Mouse (Mus musculus) gonadal fat pad, adult 2 months (tissue): ENCODE measurements at regions not wholly inside any gene's neighbourhood (a gene's known extent, or its start where the extent isn't known, plus 50 kb on each side); places are given as distances from the start of the nearest gene placed in this dataset.

Experiments
- DNase-seq: peaks from one replicate; pipeline ENCODE4 v3.0.0-alpha.2; 2012; ENCODE audit warnings: low read depth

DNA sequence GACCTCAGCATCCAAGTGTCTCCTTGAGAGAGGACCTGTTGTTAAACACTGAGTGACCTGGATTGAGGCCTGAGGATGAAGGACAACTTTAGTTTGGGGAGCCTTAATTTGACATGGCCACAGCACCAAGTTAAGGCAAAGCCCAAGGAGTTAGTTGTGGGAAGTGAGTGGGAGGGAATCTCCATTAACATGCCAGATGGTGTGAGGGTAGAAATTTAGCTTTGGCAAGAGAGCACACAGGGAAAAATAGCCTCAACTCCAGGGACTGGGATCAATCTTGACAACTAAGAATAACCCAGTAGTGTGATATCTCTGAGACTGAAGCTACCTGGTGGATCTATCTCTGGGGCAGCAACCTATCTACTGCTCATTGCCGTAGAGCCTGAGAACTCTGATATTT, 105.4 kb downstream of the Ahr start:
- DNase-seq: no peak

DNA sequence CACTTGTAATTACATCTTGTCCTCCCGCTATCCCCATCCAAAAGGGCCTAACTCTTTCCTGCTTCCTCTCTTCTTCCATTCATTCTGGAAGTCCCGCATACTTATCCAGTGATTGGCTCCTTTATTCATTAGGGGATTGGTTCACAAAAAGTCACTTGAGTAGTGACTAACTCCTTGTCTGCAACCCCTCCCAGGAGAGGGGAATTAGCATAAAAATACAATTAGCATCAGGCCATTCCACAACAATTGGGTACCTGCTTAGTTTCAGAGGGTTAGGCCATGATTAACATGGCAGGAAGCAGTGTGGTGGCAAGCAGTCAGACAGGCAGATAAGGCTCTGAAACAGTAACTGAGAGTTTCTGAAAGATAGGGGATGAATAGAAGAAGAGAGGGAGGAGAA, 115.6 kb downstream of the Ahr start:
- no peak for DNase-seq

DNA sequence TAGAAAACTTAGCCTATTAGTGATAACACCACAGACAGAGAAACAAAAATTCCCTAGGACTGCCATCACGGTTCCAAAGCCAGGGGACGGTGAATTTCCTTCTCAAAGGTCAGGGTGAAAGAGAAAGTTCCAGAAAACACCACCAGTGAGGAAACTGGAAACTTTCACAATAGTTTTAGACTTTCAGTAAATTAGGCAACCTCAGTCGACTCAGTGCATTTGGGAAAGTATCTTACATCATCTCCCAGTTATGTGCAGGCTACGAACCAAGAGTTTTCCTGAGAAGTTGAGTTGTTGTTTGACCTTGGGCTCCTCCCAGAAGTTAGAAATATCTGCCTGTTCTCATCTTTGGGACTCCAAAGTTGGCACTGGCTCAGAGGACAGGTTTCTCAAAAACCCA, 116.9 kb downstream of the Ahr start:
- DNase-seq: peak; percentile 5

DNA sequence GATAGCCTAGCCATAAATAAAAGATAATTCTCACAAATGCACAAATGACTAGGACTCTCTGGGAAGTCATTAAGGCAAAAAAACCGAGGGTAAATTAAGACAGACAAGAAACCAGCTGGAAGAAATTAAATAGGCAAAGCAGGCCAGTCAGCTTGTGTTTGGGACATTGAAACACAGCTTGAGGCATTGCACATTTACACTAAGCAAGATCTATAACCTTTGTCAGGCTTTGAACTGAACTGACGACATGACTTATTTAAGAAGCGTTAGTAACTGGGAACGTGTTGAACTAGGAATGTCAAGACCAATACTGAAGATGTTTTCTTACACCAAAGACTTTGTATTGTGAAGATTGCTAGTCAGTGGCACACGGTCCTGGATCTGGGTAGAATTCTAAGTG, 118.3 kb downstream of the Ahr start:
- no peak for DNase-seq

DNA sequence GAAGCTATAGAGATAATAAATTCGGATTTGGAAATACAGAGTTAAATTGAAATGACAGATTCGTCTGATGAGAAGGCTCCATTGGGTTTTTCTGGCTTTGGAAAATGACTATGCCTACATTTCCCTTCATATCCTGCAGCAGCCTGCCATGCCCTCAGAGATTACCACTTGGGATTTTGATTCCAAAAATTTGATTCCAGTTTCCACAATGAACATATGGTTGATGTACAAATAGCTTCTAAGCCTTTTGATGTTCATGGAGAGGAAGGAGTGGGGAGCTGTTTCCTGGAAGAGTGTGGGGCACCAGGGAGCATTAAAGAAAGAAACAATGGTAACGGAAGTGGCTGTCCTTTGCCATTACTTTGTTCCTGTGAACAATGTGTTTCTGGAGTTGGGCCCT, 122.1 kb downstream of the Ahr start:
- DNase-seq: no peak

DNA sequence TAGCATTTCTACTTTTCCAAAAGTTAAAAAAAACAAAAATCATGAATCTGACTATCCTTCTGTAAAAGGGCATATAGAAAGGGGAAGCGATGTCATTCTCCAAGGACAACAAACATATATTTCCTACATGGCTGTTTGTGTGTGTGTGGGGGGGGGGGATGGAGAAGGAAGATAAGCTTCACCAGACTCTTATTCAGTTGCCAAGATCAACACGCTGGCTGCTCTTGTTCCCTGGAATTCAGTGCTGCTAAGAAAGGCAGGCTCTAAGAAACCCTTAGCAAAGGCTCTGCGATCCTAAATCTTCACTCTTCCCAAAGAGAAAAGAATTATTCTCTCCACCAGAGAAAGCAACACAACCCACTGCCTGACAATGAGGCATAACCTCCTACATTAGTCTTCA, 126.4 kb downstream of the Ahr start:
- DNase-seq: no peak

DNA sequence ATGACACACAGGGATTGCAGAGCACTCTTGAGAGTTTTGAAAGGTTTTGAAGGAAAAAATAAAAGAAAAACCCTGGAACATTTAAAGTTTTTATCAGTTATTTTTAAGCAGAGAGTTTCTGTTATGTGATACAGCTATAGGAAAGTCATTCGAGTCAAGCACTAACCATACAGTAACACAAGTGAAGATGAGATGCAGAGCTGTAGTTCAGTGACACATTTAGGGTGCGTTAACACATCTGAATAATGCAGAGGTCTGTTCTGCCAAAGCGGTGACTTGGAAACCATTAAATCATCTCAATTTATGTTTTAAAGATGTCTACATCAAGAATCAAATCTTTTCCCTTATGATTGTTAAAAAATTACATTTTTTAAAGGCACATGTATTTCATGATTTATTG, 126.8 kb downstream of the Ahr start:
- DNase-seq: no peak

DNA sequence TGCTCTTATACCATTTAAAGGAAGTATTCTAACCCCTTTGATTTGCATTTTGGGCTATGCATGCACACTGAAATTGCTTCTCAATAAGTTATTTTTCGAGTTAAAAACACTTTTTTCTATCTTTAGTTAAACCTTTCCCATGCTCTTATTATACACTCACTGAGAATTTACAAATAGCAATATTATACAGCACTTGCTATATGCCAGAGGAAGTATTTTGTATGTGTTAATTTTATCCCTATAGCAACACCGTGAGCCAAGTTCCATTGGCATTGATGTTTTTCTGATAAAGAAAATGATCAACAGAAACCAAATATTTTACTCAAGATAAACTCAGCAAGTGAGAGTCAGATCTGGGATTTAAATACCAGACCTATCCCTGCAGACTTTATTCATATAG, 133.0 kb downstream of the Ahr start:
- no peak for DNase-seq

DNA sequence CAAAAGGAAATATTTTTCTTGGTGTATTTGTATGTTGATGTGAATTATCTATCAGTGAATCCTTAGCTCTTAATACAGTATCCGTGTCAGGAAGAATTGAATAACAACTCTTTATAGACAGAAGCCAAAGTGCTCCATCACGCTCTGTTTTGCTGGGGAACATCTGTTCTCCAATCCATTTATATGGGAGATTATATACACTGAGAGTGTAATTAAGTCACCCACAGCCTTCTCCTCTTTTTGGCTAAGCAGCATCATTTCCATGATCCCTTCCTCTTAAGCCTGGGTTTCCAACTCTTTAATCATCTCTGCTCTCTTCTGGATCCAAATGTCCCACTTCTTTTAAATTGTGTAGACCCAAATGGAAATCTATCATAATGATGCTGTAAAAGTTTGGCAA, 133.6 kb downstream of the Ahr start:
- no peak for DNase-seq

DNA sequence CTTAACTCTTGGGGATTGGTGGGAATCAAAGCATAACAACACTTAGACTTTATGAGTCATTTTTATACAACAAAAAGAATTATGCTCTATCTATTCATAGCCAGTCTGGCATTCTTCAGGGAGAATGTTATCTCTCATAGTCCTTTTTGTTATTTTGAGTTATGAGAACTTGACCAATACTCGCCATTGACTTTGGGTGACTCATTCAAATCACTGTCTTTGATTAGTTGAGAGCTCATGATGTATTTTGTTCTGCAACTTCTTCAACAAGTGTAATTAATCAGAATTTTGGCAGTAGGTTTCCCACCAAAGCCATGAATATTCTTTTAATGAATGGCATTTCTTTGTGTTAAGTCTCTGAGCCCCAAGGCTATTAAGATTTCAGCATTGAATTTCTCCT, 139.6 kb downstream of the Ahr start:
- DNase-seq: no peak

DNA sequence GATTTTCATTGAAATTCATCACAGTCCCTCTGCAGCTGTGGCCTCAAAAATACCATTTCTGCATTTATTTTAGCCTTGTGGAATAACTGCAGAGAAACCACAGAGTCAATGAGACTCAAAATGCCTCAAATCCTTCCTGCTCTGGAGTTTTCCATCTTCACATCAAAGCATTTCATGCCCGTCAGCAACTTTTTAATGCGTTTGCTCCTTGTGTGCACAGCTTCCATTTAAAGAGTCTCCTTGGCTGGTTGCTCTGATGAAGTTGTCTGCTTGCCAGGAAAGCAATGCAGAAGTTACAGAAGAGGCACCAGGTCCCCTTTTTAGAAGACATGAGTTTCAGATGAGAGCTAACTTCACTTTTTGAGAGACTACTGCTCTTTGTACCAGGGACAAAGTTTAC, 142.7 kb downstream of the Ahr start:
- DNase-seq: no peak

DNA sequence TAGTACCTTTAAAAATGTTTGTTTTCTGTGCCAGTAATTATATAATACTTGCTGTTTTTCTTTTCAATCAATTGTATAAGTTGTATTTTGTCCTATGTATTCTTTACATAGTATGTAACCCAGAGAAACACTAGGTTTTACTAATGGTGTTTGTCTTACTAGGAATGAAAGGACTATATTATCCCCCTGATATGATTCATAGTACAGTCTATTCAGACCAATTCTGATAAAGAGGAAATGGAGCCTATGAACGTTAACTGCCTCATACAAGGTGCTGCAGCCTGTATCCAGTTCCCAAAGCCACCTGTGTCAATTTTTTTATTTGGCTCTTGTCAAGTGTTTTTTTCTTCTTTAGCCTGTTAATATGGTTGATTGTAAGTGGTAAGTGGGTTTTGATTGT, 144.6 kb downstream of the Ahr start:
- no peak for DNase-seq

DNA sequence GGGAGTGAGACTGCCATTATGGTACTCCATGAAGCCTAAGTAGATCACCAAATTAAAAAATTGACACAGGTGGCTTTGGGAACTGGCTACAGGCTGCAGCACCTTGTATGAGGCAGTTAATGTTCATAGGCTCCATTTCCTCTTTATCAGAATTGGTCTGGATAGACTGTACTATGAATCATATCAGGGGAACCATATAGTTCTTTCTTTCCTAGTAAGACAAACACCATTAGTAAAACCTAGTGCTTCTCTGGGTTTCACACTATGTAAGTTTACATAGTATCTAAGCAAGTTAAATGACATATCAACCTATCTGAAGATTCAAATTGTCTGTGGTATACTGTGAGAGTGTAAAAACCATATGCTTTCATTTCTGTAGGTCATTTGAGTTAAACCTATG, 145.0 kb downstream of the Ahr start:
- DNase-seq: no peak

DNA sequence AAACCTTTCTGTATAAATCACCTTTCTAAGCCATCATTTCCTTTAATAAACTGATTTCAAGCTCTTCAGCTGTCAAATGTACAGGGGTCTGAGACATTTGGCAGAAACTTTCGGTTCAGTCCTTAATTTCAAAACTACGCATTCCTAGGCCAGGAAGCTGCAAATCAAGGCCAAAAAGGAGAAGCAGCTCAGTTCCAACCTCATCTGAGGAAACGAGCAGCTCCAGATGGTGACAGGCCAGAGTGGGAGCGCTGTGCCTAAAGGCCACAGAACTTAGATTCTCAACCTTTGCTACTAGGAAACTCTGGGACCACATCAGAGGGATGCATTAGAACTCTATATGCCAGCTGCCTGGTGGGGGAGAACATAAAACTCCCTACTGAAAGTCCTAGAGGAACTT, 150.6 kb downstream of the Ahr start:
- DNase-seq: no peak

DNA sequence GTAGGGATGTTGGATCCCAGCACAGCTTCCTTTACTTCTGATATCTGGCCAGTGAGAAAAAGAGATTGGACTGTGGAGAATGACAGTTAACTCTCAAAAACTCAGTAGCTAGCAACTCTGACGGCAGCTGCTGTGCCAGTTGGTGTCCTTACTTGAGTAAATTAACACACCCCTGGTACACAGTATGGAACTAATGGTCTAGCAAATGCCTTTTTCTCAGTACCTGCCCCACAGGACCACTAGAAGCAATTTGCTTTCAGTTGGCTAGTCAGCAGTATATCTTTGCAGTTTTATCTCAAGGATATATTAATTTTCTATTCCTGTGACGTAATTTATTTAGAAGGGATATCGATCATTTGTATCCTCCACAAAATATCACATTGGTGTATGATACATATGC, 157.6 kb downstream of the Ahr start:
- DNase-seq: no peak

DNA sequence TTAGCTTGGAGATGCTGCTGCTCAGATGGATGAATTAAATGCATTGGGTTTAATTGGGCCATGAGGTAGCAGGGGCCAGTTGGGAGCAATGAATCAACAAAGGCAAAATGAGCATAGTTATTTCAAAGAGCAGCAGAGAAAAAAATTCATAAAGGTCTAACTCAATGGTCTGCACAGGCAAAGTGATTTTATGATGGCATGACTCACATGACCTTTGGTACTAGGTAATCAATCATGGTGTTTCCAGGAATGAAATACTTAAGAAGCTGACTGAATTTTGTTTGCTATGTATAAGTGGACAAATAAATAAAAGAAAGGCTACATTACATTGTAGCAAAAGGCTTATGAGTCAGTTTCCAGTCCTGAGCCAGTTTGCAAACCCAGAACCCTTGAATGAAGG, 158.5 kb downstream of the Ahr start:
- no peak for DNase-seq

DNA sequence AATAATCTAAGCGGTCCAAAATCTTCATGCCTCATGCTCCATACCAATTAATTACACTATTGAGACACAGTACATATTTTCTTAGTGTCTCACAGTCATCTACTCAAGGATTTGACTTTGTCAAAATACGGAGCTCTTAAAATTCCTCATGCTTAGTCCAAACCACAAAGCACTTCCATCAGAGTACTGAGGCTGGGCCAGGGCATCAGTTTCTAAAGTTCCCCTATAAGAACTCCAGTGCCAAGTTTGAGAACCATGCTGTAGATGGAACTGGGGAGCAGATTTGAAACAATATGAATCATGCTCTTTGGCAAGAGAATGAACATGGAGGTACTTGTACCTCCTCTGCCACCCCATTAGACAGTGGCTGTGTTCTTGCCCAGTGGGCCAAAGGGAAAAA, 176.9 kb downstream of the Ahr start:
- DNase-seq: no peak

DNA sequence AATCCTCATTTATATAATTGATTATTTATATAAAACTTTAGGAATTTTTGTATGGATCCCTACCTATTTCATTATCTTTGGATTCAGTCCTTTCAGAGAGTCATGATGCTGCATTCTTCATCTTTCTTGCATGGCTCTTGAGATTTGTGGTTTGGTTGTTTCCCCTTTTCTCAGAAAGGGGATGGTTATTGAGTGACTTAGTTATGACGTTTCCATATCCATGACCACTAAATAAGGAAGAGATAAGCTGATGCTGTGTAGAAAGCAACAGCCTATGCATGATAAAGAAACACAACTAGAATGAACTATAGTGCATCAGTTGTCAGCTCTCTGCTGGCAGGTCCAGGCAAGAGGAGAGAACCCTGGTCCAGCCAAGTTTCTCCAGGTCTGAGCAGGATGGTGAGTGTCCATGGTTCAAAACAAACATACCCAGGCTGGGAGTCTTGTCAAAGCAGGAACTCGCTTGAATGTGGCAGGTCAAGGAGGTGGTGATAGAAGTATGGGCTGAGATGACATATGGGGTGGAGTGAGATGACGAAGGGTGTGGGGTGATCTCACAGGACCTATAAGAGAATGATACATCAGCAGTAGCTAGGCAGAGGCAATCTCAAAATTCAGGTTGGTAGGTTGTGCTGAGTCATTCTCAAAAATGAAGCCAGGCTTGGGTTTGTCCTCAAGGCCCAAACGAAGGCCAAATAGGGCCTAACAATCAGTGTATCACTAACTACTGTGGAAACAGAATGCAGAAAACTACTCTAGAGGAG, 196.5 kb downstream of the Ahr start:
- DNase-seq: no peak

DNA sequence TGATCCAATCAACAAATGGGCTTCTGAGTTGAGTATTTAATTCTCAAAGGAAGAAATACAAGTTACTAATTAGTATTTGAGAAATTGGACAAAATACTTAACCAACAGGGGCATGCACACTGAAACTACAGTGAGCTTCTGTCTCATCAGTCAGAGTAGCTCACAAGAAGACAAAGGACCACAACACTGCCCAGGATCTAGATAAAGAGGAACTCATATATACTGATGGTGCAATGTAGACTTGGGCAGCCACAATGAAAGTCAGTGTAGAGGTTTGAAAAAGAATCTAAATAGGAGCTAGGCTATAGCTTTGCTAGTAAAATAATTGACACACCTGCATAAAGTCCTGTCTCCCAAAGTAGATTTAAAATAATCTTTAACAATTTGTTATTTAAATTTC, 198.5 kb downstream of the Ahr start:
- no peak for DNase-seq

DNA sequence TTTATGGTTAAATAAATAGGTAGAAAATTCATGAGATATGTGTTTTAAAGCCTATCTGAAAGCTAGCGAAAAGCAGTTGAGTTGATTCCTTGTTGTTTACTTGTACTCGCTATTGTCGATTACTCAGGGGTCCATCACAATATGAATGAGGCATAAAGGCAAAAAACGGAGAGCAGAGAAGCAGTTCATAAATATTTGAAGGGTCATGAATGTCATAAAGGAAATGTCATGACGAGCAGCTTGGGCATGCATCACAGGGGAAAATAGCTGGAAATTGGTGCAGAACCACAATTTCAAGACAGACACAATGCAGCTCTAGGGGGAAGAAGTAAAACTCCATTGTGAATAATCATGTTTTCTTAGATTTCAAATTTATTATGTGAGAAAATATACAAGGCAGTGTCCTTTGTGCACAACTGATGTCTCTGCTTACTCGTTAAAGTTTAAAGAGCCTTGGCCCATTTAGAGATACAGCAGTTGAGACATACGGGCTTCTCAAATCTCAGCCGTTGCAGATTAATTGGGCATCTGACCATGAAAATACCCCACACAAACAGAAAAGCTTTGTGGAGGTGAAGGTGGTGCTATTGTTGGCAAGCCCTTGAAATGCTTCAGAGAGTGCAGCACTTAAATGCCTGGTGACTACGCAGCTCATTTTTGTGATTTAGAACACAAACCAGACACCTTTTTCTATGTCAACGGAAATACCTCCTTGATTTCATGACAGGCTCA, 200.3 kb downstream of the Ahr start:
- DNase-seq: no peak

DNA sequence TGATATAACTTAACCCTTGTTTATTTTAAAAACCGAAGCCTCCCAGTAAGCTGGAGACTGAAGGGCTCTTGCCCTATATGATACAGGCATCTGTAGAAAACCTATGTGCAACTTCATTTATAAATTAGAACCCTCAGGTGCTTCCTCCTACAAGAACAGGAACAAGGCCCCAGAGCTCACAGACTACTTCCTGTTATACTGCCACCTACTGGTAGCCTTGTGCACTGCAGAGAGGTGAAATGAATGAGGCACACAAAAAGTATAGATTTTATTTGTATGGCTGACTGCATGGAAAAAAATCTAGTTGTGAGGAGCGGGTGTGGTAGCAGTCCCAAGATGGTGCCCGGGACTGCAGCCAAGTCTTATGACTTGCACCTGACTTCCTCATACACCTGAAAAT, 203.5 kb downstream of the Ahr start:
- DNase-seq: no peak

DNA sequence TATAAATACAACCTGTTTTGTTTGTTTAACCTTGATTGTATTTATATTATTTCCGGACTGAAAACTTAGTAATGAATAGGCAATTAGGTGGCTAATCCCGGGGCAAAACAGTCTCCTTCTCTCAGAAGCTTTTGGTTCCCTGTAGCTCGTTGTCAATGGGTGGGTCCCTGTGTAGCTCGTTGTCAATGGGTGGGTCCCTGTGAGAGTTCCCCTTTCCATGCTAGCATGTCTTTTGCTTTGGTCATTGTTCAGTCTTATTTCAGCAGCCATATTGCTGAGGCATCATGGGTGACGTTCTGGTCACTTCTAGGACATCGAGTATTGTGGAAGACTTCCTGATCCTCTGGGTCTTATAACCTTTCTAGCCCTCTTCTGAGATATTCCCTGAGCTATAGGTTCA, 205.1 kb downstream of the Ahr start:
- no peak for DNase-seq

DNA sequence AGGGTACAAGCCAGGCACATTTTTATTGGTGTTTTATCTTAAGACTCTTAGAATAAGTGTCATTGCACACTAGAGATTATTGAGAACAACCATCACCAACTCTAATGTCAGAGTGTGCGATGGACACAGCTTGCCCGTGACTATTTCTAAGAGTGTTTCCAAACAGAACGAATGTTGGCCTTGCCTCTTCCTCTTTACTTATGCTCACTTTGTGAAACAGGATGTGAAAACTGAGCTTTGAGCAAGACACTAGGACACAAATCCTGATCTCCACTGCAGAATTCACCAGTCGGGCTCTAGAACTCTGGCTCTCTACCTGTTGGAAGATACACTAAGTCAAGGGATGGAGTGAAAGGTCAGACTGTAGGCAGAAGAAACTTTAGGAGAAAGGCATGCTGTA, 215.3 kb downstream of the Ahr start:
- DNase-seq: no peak

DNA sequence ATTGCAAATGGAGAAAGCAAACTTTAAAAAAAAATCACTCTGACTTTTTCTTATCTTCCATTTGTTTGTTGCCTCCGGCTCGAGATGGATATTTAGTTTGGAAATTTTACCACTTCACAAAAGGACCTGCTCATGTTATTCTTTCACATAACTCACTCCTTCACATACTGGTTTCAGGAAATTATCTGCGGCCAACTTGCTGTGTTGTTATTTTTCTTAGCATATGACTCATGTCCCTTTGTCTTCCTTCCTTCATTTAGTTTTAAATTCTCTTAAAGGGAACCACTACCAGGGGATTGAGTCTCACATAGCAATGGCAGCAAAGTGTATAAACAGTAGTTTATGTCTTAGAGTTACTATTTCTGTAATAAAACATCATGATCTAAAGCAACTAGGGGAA, 217.8 kb downstream of the Ahr start:
- peak; percentile 6 for DNase-seq
